Mouse (Mus musculus) erythroblast, embryonic 14.5 days (primary cell): ENCODE results near the gene Dnph1.

ENCODE experiments used
- GATA1 ChIP-seq: IDR thresholded peaks from 2 replicates; pipeline ENCODE4 v1.6.1; 2012; ENCODE audit warnings: low read length, inconsistent platforms, mixed read lengths
- TAL1 ChIP-seq: IDR thresholded peaks from 3 replicates; pipeline ENCODE4 v1.6.1; 2012; ENCODE audit warnings: low read length, inconsistent platforms, mixed read lengths

DNA sequence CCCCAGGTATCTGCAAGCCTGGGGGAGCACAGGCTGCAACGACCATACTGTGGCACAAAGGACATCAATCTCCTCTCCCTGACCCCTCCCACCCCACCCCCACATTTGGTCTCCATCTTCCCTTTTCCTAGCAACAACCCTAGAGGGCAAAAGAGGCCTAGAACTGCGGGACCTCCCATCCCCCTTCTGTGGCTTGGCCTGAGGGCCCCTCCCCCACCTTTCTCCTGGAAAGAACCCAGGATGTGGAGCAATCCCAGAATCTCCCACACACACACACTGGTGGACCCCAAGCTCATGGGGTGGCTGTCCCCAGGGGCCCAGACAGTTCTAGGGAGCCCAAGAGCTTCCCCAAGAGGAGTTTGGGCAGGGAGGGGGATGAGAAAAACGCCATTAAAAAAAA, 51.4 kb downstream of the Dnph1 start:
- no peak for TF ChIP-seq TAL1
- no peak for TF ChIP-seq GATA1
